In genomic region chrX:102660712-102661111, GRCm38 (mm10) we compare ENCODE assay signal across 10 mouse cellular contexts. TPM values are rescaled to one million over a fixed set of nuclear protein-coding genes. Genes with fewer than 3 reads are reported as not detected.
DNase-seq lines count a peak whose midpoint lies in the region; ATAC-seq and TF ChIP-seq lines count a peak whose summit lies in the region.
"Had no signal": no experiment of that assay in that cellular context is flagged by ENCODE, and none has a peak within 500 bp of the region (broad histone marks: within the 10 kb centered on the region; RNA-seq: fewer than 3 reads in every experiment).

No protein-coding gene starts in this region.

- H3K9me3 ChIP-seq in heart, embryonic 10.5 days: no peaks in the 10 kb centered on the region
- H3K9me3 ChIP-seq in midbrain, postnatal 0 days (ENCODE audit: low read length): no peaks in the 10 kb centered on the region
- no peaks in the 10 kb centered on the region for H3K9me3 ChIP-seq in midbrain, embryonic 16.5 days (replicated peaks; ENCODE audit: control insufficient read depth, low read length, poor library complexity, severe bottlenecking)
- H3K9me3 ChIP-seq in forebrain, postnatal 0 days (ENCODE audit: low read length): no peaks in the 10 kb centered on the region
- H3K9me3 ChIP-seq: limb, embryonic 12.5 days had no signal

- H3K4me3 ChIP-seq in heart, adult 2 months: no peak overlapping the region
- H3K4me3 ChIP-seq in heart, embryonic 10.5 days: no peak overlapping the region
- no peak overlapping the region for H3K4me3 ChIP-seq in midbrain, postnatal 0 days (ENCODE audit: low read depth, low read length)
- H3K4me3 ChIP-seq in midbrain, embryonic 16.5 days (ENCODE audit: low read depth, low read length): no peak overlapping the region
- H3K4me3 ChIP-seq in forebrain, postnatal 0 days (ENCODE audit: low read depth, low read length): no peak overlapping the region
- H3K4me3 ChIP-seq: limb, embryonic 12.5 days had no signal

- no peaks in the 10 kb centered on the region for H3K79me2 ChIP-seq in heart, adult 2 months (replicated peaks; ENCODE audit: control insufficient read depth, insufficient read depth, low read length)

- peak; percentile 67 for TF ChIP-seq CTCF in heart, adult 2 months (IDR thresholded peaks at IDR 0.05)
- TF ChIP-seq CTCF in midbrain, postnatal 0 days (IDR thresholded peaks at IDR 0.05): peak; percentile 37; the same call in 1 of the 2 replicates
- no peak for TF ChIP-seq CTCF in forebrain, postnatal 0 days (IDR thresholded peaks at IDR 0.05; ENCODE audit: low read depth)

- H3K9ac ChIP-seq in heart, adult 2 months (ENCODE audit: low read depth, low read length): no peak overlapping the region
- no peak overlapping the region for H3K9ac ChIP-seq in midbrain, postnatal 0 days (replicated peaks; ENCODE audit: low read length, poor library complexity, severe bottlenecking)
- no peak overlapping the region for H3K9ac ChIP-seq in midbrain, embryonic 16.5 days (ENCODE audit: low read depth, low read length)
- no peak overlapping the region for H3K9ac ChIP-seq in forebrain, postnatal 0 days
- H3K9ac ChIP-seq: limb, embryonic 12.5 days had no signal

- no peak for ATAC-seq in midbrain, postnatal 0 days (ENCODE audit: low FRiP score)
- no peak for ATAC-seq in midbrain, embryonic 16.5 days
- no peak for ATAC-seq in forebrain, postnatal 0 days
- ATAC-seq in erythroid progenitor cell, adult 5-6 weeks (replicated peaks; ENCODE audit: low FRiP score, poor library complexity, severe bottlenecking): no peak

- no peaks in the 10 kb centered on the region for H3K36me3 ChIP-seq in heart, adult 2 months (ENCODE audit: control insufficient read depth, insufficient read depth, low read length)
- no peaks in the 10 kb centered on the region for H3K36me3 ChIP-seq in heart, embryonic 10.5 days
- no peaks in the 10 kb centered on the region for H3K36me3 ChIP-seq in midbrain, postnatal 0 days (ENCODE audit: insufficient read depth, low read length)
- no peaks in the 10 kb centered on the region for H3K36me3 ChIP-seq in midbrain, embryonic 16.5 days (ENCODE audit: control insufficient read depth, insufficient read depth, low read length)
- H3K36me3 ChIP-seq in forebrain, postnatal 0 days (ENCODE audit: insufficient read depth): no peaks in the 10 kb centered on the region
- H3K36me3 ChIP-seq: limb, embryonic 12.5 days had no signal

- TF ChIP-seq EP300 in heart, adult 2 months (IDR thresholded peaks at IDR 0.05; ENCODE audit: insufficient read depth, low read depth, low read length): no peak

- WGBS in heart, adult 2 months: 19% methylated on average over 3 of the region's 3 CpGs
- 16% methylated on average over 3 of the region's 3 CpGs for WGBS in heart, embryonic 10.5 days
- 22% methylated on average over 3 of the region's 3 CpGs for WGBS in midbrain, postnatal 0 days
- WGBS in midbrain, embryonic 16.5 days: 16% methylated on average over 3 of the region's 3 CpGs
- WGBS in forebrain, postnatal 0 days: 22% methylated on average over 3 of the region's 3 CpGs

- no peak overlapping the region for H3K4me2 ChIP-seq in midbrain, postnatal 0 days (ENCODE audit: low read depth, low read length, poor library complexity, severe bottlenecking)
- no peak overlapping the region for H3K4me2 ChIP-seq in midbrain, embryonic 16.5 days (ENCODE audit: low read length)
- H3K4me2 ChIP-seq in forebrain, postnatal 0 days (ENCODE audit: low read depth): no peak overlapping the region
- H3K4me2 ChIP-seq: limb, embryonic 12.5 days had no signal

- no peaks in the 10 kb centered on the region for H3K4me1 ChIP-seq in heart, adult 2 months (ENCODE audit: control insufficient read depth, insufficient read depth, low read length)
- H3K4me1 ChIP-seq in heart, embryonic 10.5 days: no peaks in the 10 kb centered on the region
- H3K4me1 ChIP-seq in midbrain, postnatal 0 days (ENCODE audit: insufficient read depth, low read length): no peaks in the 10 kb centered on the region
- H3K4me1 ChIP-seq in midbrain, embryonic 16.5 days (ENCODE audit: control insufficient read depth, insufficient read depth, low read length): no peaks in the 10 kb centered on the region
- H3K4me1 ChIP-seq in forebrain, postnatal 0 days (ENCODE audit: insufficient read depth): no peaks in the 10 kb centered on the region
- H3K4me1 ChIP-seq: limb, embryonic 12.5 days had no signal

- DNase-seq in heart, adult 2 months: peak in 1 of 2 experiments; percentile 4
- DNase-seq in heart, embryonic 10.5 days (ENCODE audit: low spot score): no peak
- no peak for DNase-seq in midbrain, postnatal 0 days (ENCODE audit: low spot score)
- peak; percentile 4 for DNase-seq in embryo, embryonic 10 days (ENCODE audit: low spot score)
- peak; percentile 29 for DNase-seq in skeletal muscle tissue, adult 2 months (ENCODE audit: low read depth, low spot score)
- no peak for DNase-seq in forebrain, postnatal 0 days
- DNase-seq: thymus, postnatal 14 days had no signal

- H3K27me3 ChIP-seq in heart, adult 2 months (ENCODE audit: control insufficient read depth, insufficient read depth, low read length): no peaks in the 10 kb centered on the region
- no peaks in the 10 kb centered on the region for H3K27me3 ChIP-seq in heart, embryonic 10.5 days (ENCODE audit: insufficient read depth, poor library complexity, severe bottlenecking)
- no peaks in the 10 kb centered on the region; the same call in 1 of the 2 replicates for H3K27me3 ChIP-seq in midbrain, postnatal 0 days (ENCODE audit: insufficient read depth, low read length)
- no peaks in the 10 kb centered on the region for H3K27me3 ChIP-seq in midbrain, embryonic 16.5 days (ENCODE audit: control insufficient read depth, insufficient read depth, low read depth, low read length)
- no peaks in the 10 kb centered on the region for H3K27me3 ChIP-seq in forebrain, postnatal 0 days (ENCODE audit: insufficient read depth, low read length)

- intact Hi-C loops in heart, adult 2 months (cut with DNase I): no loop called here

- TF ChIP-seq POLR2A in heart, adult 2 months (IDR thresholded peaks at IDR 0.05; ENCODE audit: insufficient read depth, low read depth, low read length): no peak

- H3K27ac ChIP-seq in heart, adult 2 months: no peak overlapping the region
- no peak overlapping the region for H3K27ac ChIP-seq in heart, embryonic 10.5 days
- no peak overlapping the region for H3K27ac ChIP-seq in midbrain, postnatal 0 days (ENCODE audit: low read depth, low read length)
- no peak overlapping the region for H3K27ac ChIP-seq in midbrain, embryonic 16.5 days (ENCODE audit: low read length)
- no peak overlapping the region for H3K27ac ChIP-seq in forebrain, postnatal 0 days (ENCODE audit: low read depth, low read length)
- H3K27ac ChIP-seq: limb, embryonic 12.5 days had no signal

RNA-seq across cellular contexts. Expression of gene Phka1, which starts 16.7 kb away (rescaled TPM):
- 10 to 100 TPM; 36.1 to 39.2 TPM for total RNA-seq in heart, adult 2 months (2021)
- 11.5 and 22.6 TPM in 2 replicates for polyA plus RNA-seq in heart, adult 2 months (2012; rRNA removed)
- polyA plus RNA-seq in heart, embryonic 10.5 days (2016; fragmentation: Nextera tagmentation; extraction: Ambion mirVana): 9.8 and 11.6 TPM in 2 replicates
- 8.7 and 15.8 TPM in 2 replicates for total RNA-seq in midbrain, postnatal 0 days (2014; rRNA removed)
- polyA plus RNA-seq in midbrain, postnatal 0 days (2015; fragmentation: Nextera tagmentation; extraction: Ambion mirVana): 6.6 and 6.8 TPM in 2 replicates
- 9.5 TPM in 2 replicates for polyA plus RNA-seq in midbrain, embryonic 16.5 days (2015; fragmentation: Nextera tagmentation; extraction: Ambion mirVana)
- total RNA-seq in forebrain, postnatal 0 days (2014; rRNA removed): 5.4 and 7.9 TPM in 2 replicates
- 1.9 and 3.7 TPM in 2 replicates for polyA plus RNA-seq in forebrain, postnatal 0 days (2015; fragmentation: Nextera tagmentation; extraction: Ambion mirVana)
- 1.4 and 1.7 TPM in 2 replicates for total RNA-seq in erythroid progenitor cell, adult 5-6 weeks (2015; ENCODE audit: low replicate concordance)
- 0.53 and 1.9 TPM in 2 replicates for total RNA-seq in erythroid progenitor cell, adult 5-6 weeks (2017; ENCODE audit: low replicate concordance)

RNA-seq across cellular contexts. Expression of gene Gm3880, which starts 26.1 kb away (rescaled TPM):
- total RNA-seq in heart, adult 2 months (2021): not detected
- not detected in 2 replicates for polyA plus RNA-seq in heart, adult 2 months (2012; rRNA removed)
- polyA plus RNA-seq in heart, embryonic 10.5 days (2016; fragmentation: Nextera tagmentation; extraction: Ambion mirVana): not detected in 2 replicates
- total RNA-seq in midbrain, postnatal 0 days (2014; rRNA removed): not detected in 2 replicates
- not detected in 2 replicates for polyA plus RNA-seq in midbrain, postnatal 0 days (2015; fragmentation: Nextera tagmentation; extraction: Ambion mirVana)
- polyA plus RNA-seq in midbrain, embryonic 16.5 days (2015; fragmentation: Nextera tagmentation; extraction: Ambion mirVana): not detected in 2 replicates
- total RNA-seq in forebrain, postnatal 0 days (2014; rRNA removed): not detected in 2 replicates
- not detected in 2 replicates for polyA plus RNA-seq in forebrain, postnatal 0 days (2015; fragmentation: Nextera tagmentation; extraction: Ambion mirVana)
- not detected in 2 replicates for total RNA-seq in erythroid progenitor cell, adult 5-6 weeks (2015; ENCODE audit: low replicate concordance)
- total RNA-seq in erythroid progenitor cell, adult 5-6 weeks (2017; ENCODE audit: low replicate concordance): not detected in 2 replicates
- polyA plus RNA-seq: limb, embryonic 12.5 days had no signal

RNA-seq across cellular contexts. Expression of gene Gm9112, which starts 46.7 kb away (rescaled TPM):
- total RNA-seq in heart, adult 2 months (2021): not detected
- not detected in 2 replicates for polyA plus RNA-seq in heart, adult 2 months (2012; rRNA removed)
- not detected in 2 replicates for polyA plus RNA-seq in heart, embryonic 10.5 days (2016; fragmentation: Nextera tagmentation; extraction: Ambion mirVana)
- not detected in 2 replicates for total RNA-seq in midbrain, postnatal 0 days (2014; rRNA removed)
- not detected in 2 replicates for polyA plus RNA-seq in midbrain, postnatal 0 days (2015; fragmentation: Nextera tagmentation; extraction: Ambion mirVana)
- not detected in 2 replicates for polyA plus RNA-seq in midbrain, embryonic 16.5 days (2015; fragmentation: Nextera tagmentation; extraction: Ambion mirVana)
- not detected in 2 replicates for total RNA-seq in forebrain, postnatal 0 days (2014; rRNA removed)
- polyA plus RNA-seq in forebrain, postnatal 0 days (2015; fragmentation: Nextera tagmentation; extraction: Ambion mirVana): not detected in 2 replicates
- not detected in 2 replicates for total RNA-seq in erythroid progenitor cell, adult 5-6 weeks (2015; ENCODE audit: low replicate concordance)
- not detected in 2 replicates for total RNA-seq in erythroid progenitor cell, adult 5-6 weeks (2017; ENCODE audit: low replicate concordance)
- polyA plus RNA-seq: limb, embryonic 12.5 days had no signal

RNA-seq across cellular contexts. Expression of gene Dmrtc1b, which starts 47.0 kb away (rescaled TPM):
- total RNA-seq in heart, adult 2 months (2021): not detected
- not detected in 2 replicates for polyA plus RNA-seq in heart, adult 2 months (2012; rRNA removed)
- not detected in 2 replicates for polyA plus RNA-seq in heart, embryonic 10.5 days (2016; fragmentation: Nextera tagmentation; extraction: Ambion mirVana)
- total RNA-seq in midbrain, postnatal 0 days (2014; rRNA removed): not detected in 2 replicates
- polyA plus RNA-seq in midbrain, postnatal 0 days (2015; fragmentation: Nextera tagmentation; extraction: Ambion mirVana): not detected in 2 replicates
- polyA plus RNA-seq in midbrain, embryonic 16.5 days (2015; fragmentation: Nextera tagmentation; extraction: Ambion mirVana): not detected in 2 replicates
- total RNA-seq in forebrain, postnatal 0 days (2014; rRNA removed): not detected in 2 replicates
- not detected in 2 replicates for polyA plus RNA-seq in forebrain, postnatal 0 days (2015; fragmentation: Nextera tagmentation; extraction: Ambion mirVana)
- not detected in 2 replicates for total RNA-seq in erythroid progenitor cell, adult 5-6 weeks (2015; ENCODE audit: low replicate concordance)
- total RNA-seq in erythroid progenitor cell, adult 5-6 weeks (2017; ENCODE audit: low replicate concordance): not detected in 2 replicates
- polyA plus RNA-seq: limb, embryonic 12.5 days had no signal

Comparison
In these comparisons a context has a peak if more than half of its experiments do, and no peak if none do; other contexts are left out.
1. DNase-seq: peak in embryo, embryonic 10 days (single experiment) and skeletal muscle tissue, adult 2 months (single experiment); none in heart, embryonic 10.5 days (single experiment), midbrain, postnatal 0 days (single experiment) and forebrain, postnatal 0 days (single experiment).